Mouse (Mus musculus) adipocyte (in vitro differentiated cells): ENCODE data around the gene Yme1l1.
A peak's percentile ranks its signal among the peaks of the same experiment; 100 is the strongest.

ENCODE experiments used
- DNase-seq: peaks from one replicate; pipeline ENCODE4 v3.0.0-alpha.2; 2016; ENCODE audit warnings: low spot score

Gene Yme1l1

GRCm38 (mm10) chr2:23155777-23156607 lies at the start of gene Yme1l1, which contains the start of gene Mastl:
TSS of gene Yme1l1 (plus strand) at chr2:23156369.
TSS of gene Mastl (minus strand) at chr2:23156024.
- peak; percentile 95 for DNase-seq

- DNase-seq: peak; percentile 16
Observed at GRCm38 (mm10) chr2:23119573-23119972, 36.6 kb upstream of the Yme1l1 start.

- DNase-seq: no peak
Observed at GRCm38 (mm10) chr2:23155199-23155621, 959 bp upstream of the Yme1l1 start.

GRCm38 (mm10) chr2:23156608-23157081 lies 476 bp downstream of the Yme1l1 start:
- no peak for DNase-seq

- DNase-seq: no peak
Observed at GRCm38 (mm10) chr2:23172305-23172704, 16.1 kb downstream of the Yme1l1 start.

GRCm38 (mm10) chr2:23194366-23194765 lies 38.2 kb downstream of the Yme1l1 start:
- DNase-seq: no peak

- DNase-seq: no peak
Observed at GRCm38 (mm10) chr2:23201034-23201433, 44.9 kb downstream of the Yme1l1 start.

GRCm38 (mm10) chr2:23202900-23203670 lies 46.9 kb downstream of the Yme1l1 start:
- DNase-seq: no peak

- no peak for DNase-seq
Observed at GRCm38 (mm10) chr2:23207070-23207526, 50.9 kb downstream of the Yme1l1 start, which contains the start of gene 4931423N10Rik. TSS of gene 4931423N10Rik (plus strand) at chr2:23207476.

GRCm38 (mm10) chr2:23213661-23214060 lies 57.5 kb downstream of the Yme1l1 start:
- DNase-seq: no peak

GRCm38 (mm10) chr2:23225199-23225598 lies 69.0 kb downstream of the Yme1l1 start:
- no peak for DNase-seq

- DNase-seq: no peak
Observed at GRCm38 (mm10) chr2:23228463-23228862, 72.3 kb downstream of the Yme1l1 start.

- no peak for DNase-seq
Observed at GRCm38 (mm10) chr2:23234065-23234773, 78.0 kb downstream of the Yme1l1 start.
